Mouse (Mus musculus) embryonic facial prominence, embryonic 11.5 days (tissue): ENCODE measurements around the gene Cplx2. TPM values are rescaled to one million over a fixed set of nuclear protein-coding genes. Genes with fewer than 3 reads are reported as not detected.
A peak's percentile ranks its signal among the peaks of the same experiment; 100 is the strongest.

Source experiments
- ATAC-seq: fragments of 200-750 bp; cut with Nextera tagmentation; replicated peaks from 2 replicates; pipeline ENCODE4 v1.8.0; 2017; ENCODE audit warnings: low read depth; ENCODE audit not compliant: insufficient number of reproducible peaks, low FRiP score, low TSS enrichment
- DNase-seq: peaks from one replicate; pipeline ENCODE4 v3.0.0-alpha.2; 2015; ENCODE audit warnings: low spot score
- H3K27ac ChIP-seq: fragments of 300-500 bp; sonication (generic); replicated peaks from 2 replicates; pipeline ENCODE4 v1.5.1; 2014; ENCODE audit warnings: mild to moderate bottlenecking, low read depth, low read length, control low read depth
- H3K27me3 ChIP-seq: fragments of 300-500 bp; sonication (generic); 2 replicates; pipeline ENCODE4 v1.6.1; 2014; ENCODE audit warnings: mild to moderate bottlenecking, low read length, moderate library complexity, mixed read lengths; ENCODE audit not compliant: control insufficient read depth, insufficient read depth
- H3K36me3 ChIP-seq: fragments of 300-500 bp; sonication (generic); replicated peaks from 2 replicates; pipeline ENCODE4 v1.6.1; 2014; ENCODE audit warnings: low read depth, mild to moderate bottlenecking, low read length, moderate library complexity, mixed read lengths; ENCODE audit not compliant: control insufficient read depth, insufficient read depth
- H3K4me1 ChIP-seq: fragments of 300-500 bp; sonication (generic); 2 replicates; pipeline ENCODE4 v1.6.1; 2014; ENCODE audit warnings: low read length, mixed read lengths; ENCODE audit not compliant: control insufficient read depth, insufficient read depth
- H3K4me2 ChIP-seq: fragments of 300-500 bp; sonication (generic); 2 replicates; pipeline ENCODE4 v1.6.1; 2014; ENCODE audit warnings: low read depth, mild to moderate bottlenecking, control low read depth, low read length, moderate library complexity
- H3K4me3 ChIP-seq: fragments of 300-500 bp; sonication (generic); 2 replicates; pipeline ENCODE4 v1.5.1; 2014; ENCODE audit warnings: low read depth, low read length, control low read depth
- H3K9ac ChIP-seq: fragments of 300-500 bp; sonication (generic); replicated peaks from 2 replicates; pipeline ENCODE4 v1.6.1; 2014; ENCODE audit warnings: mild to moderate bottlenecking, control low read depth, low read length
- H3K9me3 ChIP-seq: fragments of 300-500 bp; sonication (generic); replicated peaks from 2 replicates; pipeline ENCODE4 v1.6.1; 2016; ENCODE audit warnings: mild to moderate bottlenecking, low read length, inconsistent platforms, mixed read lengths; ENCODE audit not compliant: control insufficient read depth
- WGBS: fragments of 180-500 bp; shearing (Covaris S2); extraction: QIAGEN DNeasy Blood & Tissue Kit; methylation state at CpG from one replicate; pipeline ENCODE4 v1.1.7; 2014; 5-methylcytosine and 5-hydroxymethylcytosine counted together
- polyA plus RNA-seq: library from polyadenylated mRNA; unstranded; fragments of >200 nt; fragmentation: Nextera tagmentation; extraction: Ambion mirVana; gene quantifications from 2 replicates; pipeline ENCODE4 v1.2.1, GENCODE M21; 2014

Cplx2 gene
- polyA plus RNA-seq, result 6.9 and 7.4 TPM in 2 replicates

- DNase-seq (no peak), ATAC-seq (no peak)
- peak within 1 kb of the TSS; percentile 5; the same call in 1 of the 2 replicates for H3K9ac ChIP-seq
- H3K27me3 ChIP-seq, result no peaks in the 10 kb centered on the region; the same call in 1 of the 2 replicates
- 3% methylated on average over 7 of the region's 7 CpGs for WGBS
- H3K4me2 ChIP-seq, result peak within 1 kb of the TSS; percentile 82
- H3K27ac ChIP-seq, result no peak within 1 kb of the TSS
- peaks cover 3% of the 10 kb centered on the region for H3K4me1 ChIP-seq
- H3K9me3 ChIP-seq, result no peaks in the 10 kb centered on the region
- no peaks in the 10 kb centered on the region for H3K36me3 ChIP-seq
- H3K4me3 ChIP-seq, result peak within 1 kb of the TSS; percentile 32
Measured at GRCm38 (mm10) chr13:54371049-54371386, at the start of gene Cplx2. Gene Cplx2 (plus strand): TSS chr13:54371349.

- no peak overlapping the region for H3K4me2 ChIP-seq
- DNase-seq (peak; percentile 72), ATAC-seq (no peak)
- no peak overlapping the region for H3K9ac ChIP-seq
- no peaks in the 10 kb centered on the region for H3K27me3 ChIP-seq
- 37% methylated on average over 19 of the region's 19 CpGs for WGBS
- H3K4me1 ChIP-seq, result no peaks in the 10 kb centered on the region
- H3K27ac ChIP-seq, result no peak overlapping the region
- no peaks in the 10 kb centered on the region for H3K9me3 ChIP-seq
- H3K36me3 ChIP-seq, result no peaks in the 10 kb centered on the region
- no peak overlapping the region for H3K4me3 ChIP-seq
Measured at GRCm38 (mm10) chr13:54322396-54323306, 48.5 kb upstream of the Cplx2 start.

GRCm38 (mm10) chr13:54323307-54324165 lies 47.6 kb upstream of the Cplx2 start:
- Histone ChIP-seq H3K36me3 (no peaks in the 10 kb centered on the region), H3K27ac (no peak overlapping the region), H3K4me2 (no peak overlapping the region), H3K9ac (no peak overlapping the region), H3K4me3 (no peak overlapping the region), H3K9me3 (no peaks in the 10 kb centered on the region), H3K27me3 (no peaks in the 10 kb centered on the region), H3K4me1 (no peaks in the 10 kb centered on the region; the same call in 1 of the 2 replicates)
- DNase-seq, result no peak
- ATAC-seq, result no peak
- WGBS, result 71% methylated on average over 13 of the region's 13 CpGs

GRCm38 (mm10) chr13:54324178-54324577 lies 47.0 kb upstream of the Cplx2 start:
- Histone ChIP-seq H3K4me1 (no peaks in the 10 kb centered on the region; the same call in 1 of the 2 replicates), H3K4me3 (no peak overlapping the region), H3K4me2 (no peak overlapping the region), H3K9ac (no peak overlapping the region), H3K27me3 (no peaks in the 10 kb centered on the region), H3K36me3 (no peaks in the 10 kb centered on the region), H3K9me3 (no peaks in the 10 kb centered on the region), H3K27ac (no peak overlapping the region)
- ATAC-seq, result no peak
- no peak for DNase-seq
- WGBS, result 68% methylated on average over 2 of the region's 2 CpGs

GRCm38 (mm10) chr13:54325814-54326213 lies 45.3 kb upstream of the Cplx2 start:
- Histone ChIP-seq H3K4me2 (no peak overlapping the region), H3K9me3 (no peaks in the 10 kb centered on the region), H3K27ac (no peak overlapping the region), H3K4me3 (no peak overlapping the region), H3K36me3 (no peaks in the 10 kb centered on the region), H3K9ac (no peak overlapping the region), H3K4me1 (no peaks in the 10 kb centered on the region; the same call in 1 of the 2 replicates), H3K27me3 (no peaks in the 10 kb centered on the region)
- ATAC-seq (peak; percentile 20; the same call in 1 of the 2 replicates), DNase-seq (no peak)
- WGBS, result 64% methylated on average over 7 of the region's 7 CpGs

GRCm38 (mm10) chr13:54326686-54327447 lies 44.3 kb upstream of the Cplx2 start:
- H3K27ac ChIP-seq, result no peak overlapping the region
- H3K9ac ChIP-seq, result no peak overlapping the region
- no peak overlapping the region for H3K4me2 ChIP-seq
- DNase-seq, result no peak
- 88% methylated on average over 6 of the region's 6 CpGs for WGBS
- no peak overlapping the region for H3K4me3 ChIP-seq
- H3K9me3 ChIP-seq, result no peaks in the 10 kb centered on the region
- peaks cover 4% of the 10 kb centered on the region for H3K4me1 ChIP-seq
- no peak for ATAC-seq
- no peaks in the 10 kb centered on the region for H3K36me3 ChIP-seq
- no peaks in the 10 kb centered on the region for H3K27me3 ChIP-seq

GRCm38 (mm10) chr13:54328029-54328428 lies 43.1 kb upstream of the Cplx2 start:
- WGBS, result 78% methylated on average over 1 of the region's 1 CpGs
- Histone ChIP-seq H3K9me3 (no peaks in the 10 kb centered on the region), H3K27ac (no peak overlapping the region), H3K4me2 (no peak overlapping the region), H3K27me3 (no peaks in the 10 kb centered on the region), H3K9ac (no peak overlapping the region), H3K36me3 (no peaks in the 10 kb centered on the region), H3K4me1 (peaks cover 4% of the 10 kb centered on the region), H3K4me3 (no peak overlapping the region)
- ATAC-seq, result no peak
- no peak for DNase-seq
